Mouse (Mus musculus): ENCODE measurements around the gene Pip4k2a.

GRCm38 (mm10) chr2:18833024-18833590, 164.8 kb downstream of the Pip4k2a start:
- no peak for TF ChIP-seq CTCF (IDR thresholded peaks at IDR 0.05; ENCODE audit: control insufficient read depth, insufficient read depth, insufficient read length)
- TF ChIP-seq CEBPB (IDR thresholded peaks at IDR 0.05; ENCODE audit: low read depth) = no peak
- no peak for TF ChIP-seq MYOG (IDR thresholded peaks at IDR 0.05; ENCODE audit: control insufficient read depth, extremely low read depth, insufficient read length)
- TF ChIP-seq MYOD1 (IDR thresholded peaks at IDR 0.05; ENCODE audit: control insufficient read depth, insufficient read length, low read depth) = no peak
- no peak for TF ChIP-seq USF1 (IDR thresholded peaks at IDR 0.05; ENCODE audit: low read depth)

Measured in C2C12 (cell line).